Mouse (Mus musculus) T-helper 17 cell (primary cell): Measurements from ENCODE around the gene Fam166a.

Source experiments
- in situ Hi-C, 2 experiments: fragments of 300-600 bp; cut with MboI, MseI; formaldehyde crosslinking; loops; 1 replicate in 1 of 2; 2 replicates in 1 of 2; pipeline ENCODE4 v1.15.1; 2025; ENCODE audit warnings: high pct_unique_total_duplicates in 2 of 2

Fam166a gene

DNA sequence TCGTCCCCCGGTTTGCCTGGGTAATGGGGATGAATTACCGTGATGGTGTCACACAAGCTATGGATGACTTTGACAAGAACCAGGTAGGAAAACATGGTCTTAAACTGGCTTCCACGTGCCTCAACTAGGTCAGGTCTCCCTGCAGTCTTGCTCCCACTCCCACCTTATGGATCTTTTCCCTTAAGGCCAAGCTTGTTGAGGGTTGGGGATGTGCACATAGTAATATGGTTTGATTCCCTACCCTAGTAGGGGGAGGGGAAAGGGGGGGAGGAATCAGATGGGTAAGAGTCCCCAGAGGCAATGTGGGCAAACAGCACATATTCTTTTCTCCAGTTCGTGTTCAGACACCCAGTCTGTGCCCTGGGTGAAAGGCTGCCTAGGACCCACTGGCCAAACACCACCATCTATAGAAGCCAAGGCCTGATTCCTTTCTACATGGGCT is 2.8 kb downstream of the Fam166a start:
- in situ Hi-C loops: loop anchor here in 1 of 2 experiments (5.0 to 25.0 kb wide), 2 partner anchors 36 to 1691 kb away; partner anchors contain the start of genes Med22, Rpl7a, Surf1 and Surf2

DNA sequence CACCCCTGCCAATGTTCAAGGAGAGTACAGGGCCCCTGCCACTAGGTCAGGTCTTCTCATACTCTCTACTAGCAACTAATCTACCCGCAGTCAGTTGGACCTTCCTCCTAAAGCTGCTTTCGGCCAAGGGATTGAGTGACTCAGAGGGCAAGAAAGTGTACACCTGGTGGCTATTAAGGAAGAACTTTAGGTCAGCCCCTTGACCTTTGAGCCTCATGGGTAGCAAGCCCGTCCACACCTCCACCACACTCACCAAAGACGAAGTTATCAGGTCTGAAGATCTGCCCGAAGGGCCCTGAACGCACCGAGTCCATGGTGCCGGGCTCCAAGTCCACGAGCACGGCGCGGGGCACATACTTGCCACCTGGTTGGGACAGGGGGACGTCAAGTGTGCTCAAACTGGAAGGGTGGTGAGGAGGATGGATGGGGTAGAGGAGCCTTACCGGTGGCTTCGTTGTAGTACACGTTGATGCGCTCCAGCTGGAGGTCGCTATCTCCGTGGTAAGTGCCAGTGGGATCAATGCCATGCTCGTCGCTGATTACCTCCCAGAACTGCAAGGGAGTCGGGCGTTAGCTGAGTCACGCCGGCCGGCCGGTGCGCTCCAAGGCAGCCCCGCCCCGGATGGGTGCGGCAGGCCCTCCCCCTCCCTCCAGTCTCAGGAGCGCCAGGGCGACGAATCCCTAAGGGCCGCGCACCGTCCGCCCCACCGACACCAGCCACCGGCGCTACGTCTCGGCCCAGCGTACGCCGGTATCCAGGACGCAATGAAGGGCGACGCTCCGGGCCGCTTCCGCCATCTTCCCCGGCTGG is 5.3 kb downstream of the Fam166a start:
- in situ Hi-C loops: loop anchor here in 1 of 2 experiments (5.0 to 25.0 kb wide), 2 partner anchors 33 to 1688 kb away; partner anchors contain the start of genes Med22, Rpl7a, Surf1 and Surf2

DNA sequence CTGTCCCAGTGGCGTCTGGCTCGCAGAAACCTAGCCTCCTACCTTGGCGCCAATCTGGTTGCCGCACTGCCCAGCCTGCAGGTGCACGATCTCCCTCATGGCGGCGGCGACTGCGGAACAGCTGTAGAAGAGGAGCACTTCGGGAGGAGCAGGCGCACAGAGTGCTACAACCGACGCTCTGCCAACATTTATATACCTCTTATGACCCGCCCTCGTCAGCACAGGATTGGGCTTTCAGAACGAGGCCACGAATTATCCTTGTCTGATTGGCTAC is 5.9 kb downstream of the Fam166a start, which contains the start of gene Tubb4b:
Gene Tubb4b (minus strand): TSS at position 211 of the 274 bp plus-strand sequence.
- in situ Hi-C loops: loop anchor here in 1 of 2 experiments (5.0 to 25.0 kb wide), 2 partner anchors 33 to 1688 kb away; partner anchors contain the start of genes Med22, Rpl7a, Surf1 and Surf2

DNA sequence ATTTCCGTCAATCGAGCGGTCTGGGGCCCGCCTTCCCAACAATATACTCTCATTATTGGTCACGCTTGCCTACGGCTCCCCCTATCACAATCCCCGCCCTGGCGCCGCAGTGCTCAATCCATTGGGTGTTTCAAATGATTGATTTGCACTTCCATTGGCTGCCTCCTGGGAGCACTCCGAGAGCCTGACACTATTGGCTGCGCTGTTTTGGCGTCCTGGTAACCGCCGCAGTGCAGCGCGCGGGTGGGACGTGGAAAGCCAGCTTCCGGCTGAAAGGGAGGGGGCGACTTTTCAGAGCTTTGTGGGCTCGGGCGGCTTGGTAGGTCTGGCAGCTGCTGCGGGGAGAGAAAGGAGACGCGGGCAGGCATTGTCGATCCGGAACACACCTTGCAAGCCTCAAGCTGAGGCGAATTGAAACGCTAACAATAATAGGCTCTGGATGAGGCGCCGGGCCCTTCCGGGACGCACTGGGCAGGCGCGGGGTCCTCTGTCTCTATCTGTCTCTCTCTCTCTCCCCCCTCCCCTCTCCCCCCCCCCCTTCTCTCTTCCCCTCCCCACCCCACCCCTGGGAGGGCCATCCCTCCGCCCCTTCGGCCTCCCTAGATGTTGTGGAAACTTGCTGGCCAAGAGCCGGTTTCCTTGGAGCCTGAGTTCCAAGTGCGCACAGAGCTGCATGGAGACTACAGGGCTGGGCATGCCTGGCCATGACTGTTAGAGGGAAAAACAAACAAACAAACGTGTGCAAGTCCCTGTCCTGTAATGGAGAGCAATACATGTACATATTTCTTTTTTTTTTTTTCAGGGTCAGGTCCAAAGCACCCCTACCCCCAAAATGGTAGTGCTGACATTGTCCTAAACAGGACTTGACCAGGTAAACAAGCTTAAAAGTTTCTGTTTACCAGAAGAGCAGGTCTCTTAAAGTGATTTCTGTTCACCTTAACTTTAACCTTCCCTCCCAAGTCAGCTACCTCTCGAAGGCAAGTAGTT is 6.5 kb downstream of the Fam166a start:
- in situ Hi-C loops: loop anchor here in 1 of 2 experiments (5.0 to 25.0 kb wide), 2 partner anchors 32 to 1687 kb away; partner anchors contain the start of genes Med22, Rpl7a, Surf1 and Surf2

DNA sequence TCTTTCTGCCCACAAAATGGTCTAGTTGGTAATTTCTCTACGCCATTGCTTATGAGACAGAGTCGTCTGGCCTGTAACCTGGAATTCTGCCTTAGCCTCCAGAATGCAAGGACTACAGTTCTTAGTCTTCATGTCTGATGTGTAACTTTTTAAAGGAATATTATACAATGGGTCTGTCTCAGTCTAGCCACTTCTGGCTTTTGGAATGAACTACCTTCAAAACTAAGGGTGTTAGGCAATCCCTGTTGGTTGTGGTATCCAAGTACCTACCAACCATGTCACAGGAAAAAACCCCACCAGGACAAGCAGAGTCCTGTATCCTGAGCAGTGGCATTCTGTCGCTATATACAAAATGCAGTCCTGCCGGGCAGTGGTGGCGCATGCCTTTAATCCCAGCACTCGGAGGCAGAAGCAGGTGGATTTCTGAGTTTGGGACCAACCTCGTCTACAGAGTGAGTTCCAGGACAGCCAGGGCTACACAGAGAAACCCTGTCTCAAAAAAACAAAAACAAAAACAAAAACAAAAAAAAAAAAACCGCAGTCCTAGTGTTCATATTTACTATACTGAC is 7.3 kb downstream of the Fam166a start:
- in situ Hi-C loops: no loop called here

DNA sequence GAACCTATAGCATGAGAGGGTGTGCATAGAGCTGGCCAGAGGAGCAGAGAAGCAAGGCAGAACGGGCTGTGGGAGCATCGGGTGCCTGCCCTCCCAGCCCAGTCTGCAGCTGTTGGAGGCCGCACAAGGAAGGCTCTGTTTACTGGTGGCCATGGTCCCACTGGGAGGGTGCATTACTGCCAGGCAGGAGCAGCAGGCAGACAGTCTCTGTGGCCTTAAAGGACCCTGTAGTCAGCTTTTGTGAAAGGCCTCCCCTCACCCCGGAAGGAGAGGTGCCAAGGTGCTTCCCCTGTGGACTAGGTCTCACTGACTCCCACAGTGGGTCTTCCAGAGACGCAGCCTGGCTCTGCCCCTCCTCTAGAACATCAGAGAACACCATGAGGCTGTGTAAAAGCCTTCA is 8.3 kb downstream of the Fam166a start:
- in situ Hi-C loops: no loop called here

DNA sequence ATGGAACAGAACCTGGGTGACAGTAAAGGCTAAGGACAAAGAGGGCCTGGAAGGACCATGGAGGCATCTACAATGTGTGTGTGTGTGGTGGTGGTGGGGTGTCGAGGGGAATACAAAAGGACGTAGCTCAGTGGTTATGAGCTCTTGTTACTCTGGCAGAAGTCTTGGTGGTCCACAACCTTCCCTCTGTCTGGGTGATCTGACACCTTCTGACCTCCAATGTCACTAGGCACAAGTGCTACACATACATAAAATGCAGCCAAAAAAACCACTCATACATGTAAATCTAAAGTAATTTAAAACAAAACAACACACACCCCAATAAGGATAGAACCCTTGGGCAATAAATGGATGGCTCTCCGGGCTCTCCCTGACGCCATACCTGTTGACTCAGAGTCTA is 8.9 kb downstream of the Fam166a start:
- in situ Hi-C loops: no loop called here

DNA sequence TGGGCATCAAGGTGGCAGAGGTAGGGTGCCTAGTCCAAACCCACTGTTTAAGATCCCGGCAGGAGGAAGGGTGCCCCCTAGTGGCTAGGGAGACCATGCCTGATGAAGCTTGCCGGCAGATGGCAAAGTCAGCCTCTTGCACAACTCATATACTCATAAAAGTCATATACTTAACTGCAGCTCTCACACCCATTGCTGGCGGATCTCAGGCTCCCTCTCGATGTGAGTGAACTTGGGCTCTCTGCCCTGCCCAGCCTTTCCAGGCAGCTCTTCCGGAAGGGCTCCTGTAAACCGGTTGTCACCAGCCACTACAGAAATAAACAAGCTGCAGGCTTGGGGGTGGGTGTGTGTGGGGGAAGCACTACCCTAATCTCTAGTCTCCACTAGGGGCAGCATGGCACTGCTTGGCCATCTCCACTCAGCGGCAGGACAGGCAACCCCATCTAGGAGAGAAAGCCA is 9.9 kb downstream of the Fam166a start:
- in situ Hi-C loops: no loop called here

DNA sequence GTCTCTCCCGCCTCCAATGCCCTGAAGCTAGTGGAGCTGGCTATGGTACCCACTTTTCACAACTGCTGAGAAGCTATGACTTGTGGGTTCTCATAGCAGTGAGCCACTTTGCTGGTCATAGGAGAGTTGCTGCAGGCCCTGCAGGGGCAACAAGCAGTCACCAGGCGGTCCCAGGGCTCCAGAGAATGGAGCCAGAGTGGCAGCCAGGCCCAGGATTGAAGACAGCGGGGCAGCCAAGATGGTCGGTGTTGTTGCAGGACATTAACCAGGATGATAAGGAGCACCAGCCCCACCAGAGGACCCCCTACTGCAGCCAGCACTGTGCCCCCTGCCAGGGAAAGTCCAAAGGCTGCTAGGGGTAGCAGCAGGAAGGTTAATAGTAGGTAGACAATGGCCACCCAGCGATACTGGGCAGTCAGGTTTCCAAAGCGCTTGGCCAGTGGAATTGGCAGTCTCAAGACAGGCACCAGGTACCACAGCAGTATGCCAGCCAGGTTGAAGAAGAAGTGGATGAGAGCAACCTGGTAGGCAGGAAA is 10.5 kb downstream of the Fam166a start:
- in situ Hi-C loops: no loop called here

DNA sequence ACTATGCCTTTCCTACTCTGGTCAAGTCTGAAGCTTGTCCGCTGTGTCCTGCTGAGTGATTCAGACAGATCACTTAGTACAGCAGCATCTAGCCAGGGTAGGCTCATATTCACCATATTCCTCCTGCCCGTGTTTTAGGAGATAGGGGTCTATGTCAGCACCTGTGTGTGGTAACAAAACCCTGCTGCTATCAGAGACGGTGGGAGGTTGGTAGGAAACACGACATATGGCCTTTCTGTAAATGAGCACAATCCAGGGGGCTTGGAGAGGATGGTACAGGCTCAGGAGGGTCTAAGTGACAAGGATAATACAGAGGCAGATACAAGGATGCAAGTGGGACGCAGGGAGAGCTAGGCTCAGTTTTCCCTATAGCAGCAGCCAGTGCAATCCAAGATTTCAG is 11.0 kb downstream of the Fam166a start:
- in situ Hi-C loops: no loop called here

DNA sequence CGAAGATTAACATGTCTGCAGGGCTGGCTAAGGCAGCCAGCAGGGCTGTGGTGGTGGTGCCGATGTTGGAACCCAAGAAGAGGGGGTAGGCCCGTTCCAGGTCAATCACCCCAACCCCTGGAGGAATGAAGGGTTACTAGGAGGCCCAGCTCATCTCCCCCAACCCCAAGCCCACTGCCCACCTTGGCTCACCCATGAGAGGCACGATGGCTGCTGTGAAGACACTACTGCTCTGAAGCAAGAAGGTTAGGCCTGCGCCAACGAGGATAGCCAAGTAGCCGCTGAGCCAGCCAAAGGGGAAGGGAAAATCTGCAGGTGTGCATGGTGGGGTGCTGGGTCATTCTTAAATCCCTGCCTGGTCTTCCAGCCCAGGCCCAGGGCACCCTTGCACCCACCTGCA is 12.0 kb downstream of the Fam166a start:
- in situ Hi-C loops: no loop called here

DNA sequence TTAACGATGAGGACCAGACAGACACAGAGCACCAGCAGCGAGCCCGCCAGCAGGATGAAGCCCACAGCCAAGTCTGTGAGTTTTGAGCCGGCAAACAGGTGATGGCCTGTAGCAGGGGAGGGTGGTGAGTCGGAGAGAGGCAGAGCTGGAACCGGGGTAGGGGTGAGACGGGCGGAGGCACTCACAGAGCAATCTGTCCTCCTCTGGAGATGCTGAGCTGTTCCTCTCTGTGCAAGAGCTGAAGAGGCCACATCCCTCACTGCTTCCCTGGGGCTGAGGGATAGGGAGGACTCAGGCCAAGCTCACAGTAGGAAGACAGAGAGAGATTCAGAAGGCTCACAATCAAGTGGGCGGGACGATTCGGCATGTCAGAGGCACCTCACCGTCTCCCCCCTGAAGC is 12.5 kb downstream of the Fam166a start:
- in situ Hi-C loops: no loop called here

DNA sequence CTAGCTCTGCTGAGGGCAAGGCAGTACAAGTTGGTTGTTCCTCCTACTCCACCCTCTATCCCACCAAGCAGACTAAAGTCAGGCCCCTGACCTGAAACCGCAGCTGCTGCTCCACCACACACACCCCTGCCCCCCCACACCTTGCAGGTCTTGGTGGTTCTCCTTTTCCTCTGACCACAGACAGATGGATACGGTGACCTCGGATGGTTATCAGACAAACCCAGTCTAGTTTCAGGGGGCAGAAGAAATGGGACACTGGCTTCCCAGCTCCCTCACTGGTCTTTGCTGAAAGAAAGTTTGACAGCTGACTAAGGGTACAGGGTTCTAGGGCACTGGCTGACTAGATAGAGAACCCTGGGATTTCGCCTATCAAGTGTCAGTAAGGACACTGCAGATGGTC is 14.9 kb downstream of the Fam166a start:
- in situ Hi-C loops: no loop called here

DNA sequence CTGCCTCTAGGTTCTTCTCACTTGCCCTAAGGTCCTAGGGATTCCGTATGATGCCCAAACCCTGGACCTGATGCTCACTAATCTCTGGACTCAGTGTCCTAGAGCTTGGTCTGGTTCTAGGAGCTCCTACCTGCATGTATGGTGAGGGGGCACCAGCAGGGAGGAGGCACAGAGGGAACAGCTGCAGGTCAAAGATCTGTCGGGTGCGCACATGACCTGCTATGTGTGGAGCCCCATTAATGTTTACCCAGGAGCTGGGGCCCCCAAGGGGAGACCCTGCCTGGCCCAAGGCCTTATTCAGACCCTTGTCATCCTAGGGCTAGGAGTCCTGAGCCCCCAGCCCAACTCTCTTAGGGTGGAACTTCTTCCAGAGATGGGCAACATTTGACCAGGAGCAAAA is 15.5 kb downstream of the Fam166a start, which contains the start of gene Slc34a3:
Gene Slc34a3 (minus strand): TSS at position 315 of the 400 bp plus-strand sequence.
- in situ Hi-C loops: no loop called here

DNA sequence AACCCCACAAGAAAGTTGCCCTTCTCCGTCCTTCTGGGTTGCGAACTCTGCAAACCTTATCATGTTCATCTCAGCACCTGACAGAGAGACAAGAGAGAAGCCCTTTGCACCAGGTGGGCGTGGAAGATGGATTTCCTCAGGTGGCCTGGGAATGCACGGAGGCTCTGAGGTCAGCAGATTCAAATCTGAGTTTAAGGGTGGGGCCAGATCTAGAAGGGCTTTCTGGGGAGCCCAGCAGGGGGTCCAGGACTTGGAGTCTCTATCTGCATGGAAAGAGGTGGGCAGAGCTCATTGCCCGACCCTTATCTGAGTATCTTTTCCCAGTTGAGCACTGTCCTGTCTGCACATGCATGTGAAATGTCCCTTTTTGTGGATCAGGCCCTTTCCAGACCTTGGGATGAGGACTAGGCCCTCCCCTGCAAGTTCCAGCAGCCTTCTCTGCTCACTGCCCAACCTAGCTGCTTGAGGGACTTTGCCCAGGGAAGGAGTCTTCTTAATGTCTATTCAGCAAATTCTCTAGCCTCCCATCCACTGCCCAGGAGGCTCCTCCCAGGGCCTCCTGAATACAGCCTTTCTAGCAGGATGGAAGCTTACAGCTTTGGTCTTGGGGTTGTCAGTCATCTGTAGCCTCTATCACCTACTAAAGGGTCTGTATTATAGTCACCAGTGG is 16.1 kb downstream of the Fam166a start:
- in situ Hi-C loops: no loop called here

DNA sequence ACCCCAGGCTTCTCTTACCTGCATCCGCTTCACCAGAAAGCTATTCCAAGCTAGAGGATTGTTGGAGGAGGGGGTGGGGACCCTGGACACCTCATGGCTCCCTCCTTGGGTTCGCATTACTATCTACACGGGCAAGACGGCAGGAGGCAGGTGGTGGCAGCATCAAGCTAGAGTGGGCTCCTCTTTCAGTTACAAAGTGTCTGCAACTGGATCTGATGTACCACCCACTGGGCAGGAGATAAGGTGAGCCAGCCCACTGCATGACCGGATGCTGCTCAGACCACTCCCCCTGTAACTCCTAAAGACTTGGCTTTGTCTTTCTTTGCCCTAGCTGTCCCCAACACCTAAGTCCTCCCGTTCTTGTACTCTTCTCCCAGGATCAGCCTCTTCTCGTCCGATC is 18.1 kb downstream of the Fam166a start, which contains the start of gene Rnf224:
Gene Rnf224 (minus strand): TSS at position 174 of the 400 bp plus-strand sequence.
- in situ Hi-C loops: no loop called here

DNA sequence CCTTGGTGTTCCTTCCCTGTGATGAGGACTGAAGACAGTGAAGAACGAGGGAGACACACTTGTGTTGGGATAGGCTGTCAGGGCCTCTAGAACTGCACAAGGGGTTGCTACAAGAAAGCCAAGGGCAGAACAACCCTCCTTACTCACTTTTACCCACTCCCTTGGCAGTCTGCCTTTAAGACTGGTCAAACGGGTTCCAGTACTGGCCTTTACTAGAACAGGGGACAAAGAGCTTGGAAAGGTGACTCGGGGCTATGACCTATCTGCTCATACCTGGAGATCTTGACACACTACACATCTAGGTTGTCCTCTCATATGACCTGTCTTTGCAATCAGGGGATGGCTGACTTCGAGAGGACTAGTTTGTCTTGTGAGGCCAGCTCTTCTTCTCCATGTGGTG is 19.0 kb downstream of the Fam166a start:
- in situ Hi-C loops: no loop called here

DNA sequence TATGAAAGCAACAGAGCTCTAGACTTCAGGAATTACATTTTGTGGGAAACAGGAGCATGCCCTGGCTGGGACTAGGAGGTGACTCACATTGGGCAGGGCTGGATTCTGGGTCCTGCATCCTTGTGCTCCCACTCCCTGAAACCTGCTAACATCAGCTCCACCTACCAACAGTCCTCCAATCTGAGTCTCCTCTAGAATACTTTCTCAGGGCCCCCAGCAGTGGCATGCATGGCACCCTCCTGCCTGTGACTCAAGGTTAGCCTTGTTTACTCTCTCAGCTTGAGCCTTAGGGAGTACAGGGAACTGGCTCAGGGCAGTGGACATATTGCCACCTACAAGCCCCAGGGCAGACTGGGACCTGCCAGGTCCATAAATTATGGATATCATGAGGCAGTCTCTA is 19.6 kb downstream of the Fam166a start:
- in situ Hi-C loops: no loop called here

DNA sequence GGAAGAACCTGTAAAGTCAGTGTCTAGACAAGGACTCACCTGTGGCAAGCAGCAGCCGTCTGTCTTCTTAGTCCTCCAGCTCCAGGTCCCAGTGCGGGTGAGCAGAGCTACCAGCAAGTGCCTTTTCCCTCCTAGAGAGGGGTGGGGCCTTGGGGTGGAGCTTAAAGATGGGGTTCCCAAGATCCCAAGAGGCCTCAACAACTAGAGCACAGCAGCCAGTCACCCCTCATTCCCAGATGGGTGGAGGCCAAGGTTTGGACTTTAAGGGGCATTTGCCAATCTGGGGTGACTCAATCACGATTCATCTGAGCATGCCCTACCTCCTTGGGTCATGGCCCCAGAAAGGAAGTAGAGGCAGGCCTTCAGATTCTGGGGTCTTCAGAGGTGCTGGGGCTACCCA is 21.2 kb downstream of the Fam166a start:
- in situ Hi-C loops: no loop called here

DNA sequence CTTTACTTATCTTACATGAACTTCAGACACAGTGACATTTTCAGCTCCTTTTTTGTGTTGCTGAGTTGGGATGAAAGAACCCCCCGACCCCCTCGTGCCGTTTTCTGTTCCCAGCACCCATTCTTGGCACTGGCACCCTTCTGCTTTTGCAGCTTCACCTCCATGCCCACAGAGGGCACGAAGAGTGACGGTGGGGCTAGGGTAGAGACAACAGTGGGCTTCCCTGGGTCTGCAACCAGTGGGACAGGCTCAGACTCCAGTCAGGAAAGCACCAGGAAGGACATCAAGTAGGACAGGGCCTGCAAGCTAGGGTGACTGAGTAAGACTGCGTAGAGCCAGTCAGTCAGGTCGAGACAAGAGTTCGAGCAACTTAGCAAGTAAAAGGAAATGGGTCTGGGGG is 21.8 kb downstream of the Fam166a start:
- in situ Hi-C loops: no loop called here
